Mouse (Mus musculus): ENCODE measurements around the gene Ncoa7.

- TF ChIP-seq CTCF (IDR thresholded peaks at IDR 0.05; ENCODE audit: extremely low read depth, insufficient read depth, insufficient read length, insufficient replicate concordance) (no peak), POLR2A (IDR thresholded peaks at IDR 0.05; ENCODE audit: low read depth, low read length) (no peak)
Observed at GRCm38 (mm10) chr10:30825049-30825448, 21.9 kb upstream of the Ncoa7 start.

All from spleen, adult 2 months (tissue).